Mouse (Mus musculus) embryo, embryonic 9.5 days (tissue): ENCODE measurements at regions not wholly inside any gene's neighbourhood (a gene's known extent, or its start where the extent isn't known, plus 50 kb on each side); places are given as distances from the start of the nearest gene placed in this dataset.
A peak's percentile ranks its signal among the peaks of the same experiment; 100 is the strongest.

ENCODE experiments used
- DNase-seq: peaks from one replicate; pipeline ENCODE4 v3.0.0-alpha.2; 2017; ENCODE audit errors: extremely low spot score

- DNase-seq: peak; percentile 82
Observed at GRCm38 (mm10) chr4:81178782-81179135, 263.9 kb downstream of the Mpdz start.

GRCm38 (mm10) chr4:81216123-81216522 lies 226.5 kb downstream of the Mpdz start:
- no peak for DNase-seq

- no peak for DNase-seq
Observed at GRCm38 (mm10) chr4:81217979-81218378, 224.6 kb downstream of the Mpdz start.

GRCm38 (mm10) chr4:81222034-81222433 lies 220.6 kb downstream of the Mpdz start:
- no peak for DNase-seq

GRCm38 (mm10) chr4:81222468-81223175 lies 220.0 kb downstream of the Mpdz start:
- DNase-seq: no peak
